Comparison of ENCODE assay signal across 8 mouse cellular contexts in the genomic region with DNA sequence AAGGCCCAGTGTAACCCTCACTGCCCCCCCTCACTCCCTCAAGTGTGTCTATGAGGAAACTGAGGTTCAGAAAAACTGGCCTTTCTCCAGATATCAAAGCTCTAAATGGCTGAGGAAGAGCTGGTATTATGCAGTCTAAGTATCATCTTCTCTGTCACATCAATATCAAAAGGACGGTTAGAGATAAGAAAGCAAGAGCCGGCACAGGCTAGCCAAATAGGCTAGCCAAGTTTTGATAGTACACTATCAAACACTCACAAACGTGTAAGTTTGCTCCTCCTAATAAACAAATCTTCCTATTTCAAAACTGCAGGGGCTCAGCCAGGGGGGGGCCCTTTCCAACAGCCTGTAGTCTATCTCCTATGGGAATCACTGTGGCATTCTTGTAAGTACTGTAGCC. TPM values are rescaled to one million over a fixed set of nuclear protein-coding genes. Genes with fewer than 3 reads are reported as not detected.
DNase-seq lines count a peak whose midpoint lies in the region; ATAC-seq lines count a peak whose summit lies in the region.

No protein-coding gene starts in this region.

- ATAC-seq in heart, embryonic 13.5 days (ENCODE audit: extremely low read depth, insufficient number of reproducible peaks, low FRiP score, low TSS enrichment): no peak
- no peak for ATAC-seq in embryonic facial prominence, embryonic 13.5 days (ENCODE audit: insufficient number of reproducible peaks, insufficient read depth, low FRiP score, low TSS enrichment, low read depth)
- no peak for ATAC-seq in intestine, embryonic 14.5 days (replicated peaks; ENCODE audit: low FRiP score, low TSS enrichment, low read depth)
- ATAC-seq in midbrain, embryonic 14.5 days (ENCODE audit: low FRiP score, low TSS enrichment): no peak
- no peak for ATAC-seq in inflammation-experienced regulatory T-cells, adult 6 months

- H3K4me3 ChIP-seq in heart, embryonic 13.5 days: peak overlapping the region; percentile 74
- peak overlapping the region; percentile 87 for H3K4me3 ChIP-seq in embryonic facial prominence, embryonic 13.5 days
- H3K4me3 ChIP-seq in intestine, embryonic 14.5 days (ENCODE audit: low read depth, low read length): peak overlapping the region; percentile 82
- peak overlapping the region; percentile 80 for H3K4me3 ChIP-seq in midbrain, embryonic 14.5 days (replicated peaks; ENCODE audit: low read depth, low read length)

- H3K9ac ChIP-seq in heart, embryonic 13.5 days: peak overlapping the region; percentile 77
- peak overlapping the region; percentile 52; the same call in 1 of the 2 replicates for H3K9ac ChIP-seq in embryonic facial prominence, embryonic 13.5 days
- 0 out of 2 replicates have a peak overlapping the region, but pooled peaks have one; percentile 5 for H3K9ac ChIP-seq in intestine, embryonic 14.5 days (ENCODE audit: low read length)
- H3K9ac ChIP-seq in midbrain, embryonic 14.5 days (replicated peaks; ENCODE audit: low read length): peak overlapping the region; percentile 29; the same call in 1 of the 2 replicates

- peaks cover 24% of the 10 kb centered on the region for H3K4me1 ChIP-seq in heart, embryonic 13.5 days
- peaks cover 7% of the 10 kb centered on the region for H3K4me1 ChIP-seq in embryonic facial prominence, embryonic 13.5 days
- H3K4me1 ChIP-seq in intestine, embryonic 14.5 days (replicated peaks; ENCODE audit: control insufficient read depth, insufficient read depth, low read length): peaks cover 7% of the 10 kb centered on the region
- peaks cover 16% of the 10 kb centered on the region for H3K4me1 ChIP-seq in midbrain, embryonic 14.5 days (ENCODE audit: control insufficient read depth, insufficient read depth, low read length)

- no peak for DNase-seq in heart, postnatal 10 days
- DNase-seq in intestine, embryonic 14.5 days (ENCODE audit: low spot score): no peak
- no peak for DNase-seq in midbrain, embryonic 14.5 days
- no peak for DNase-seq in Muller cell, postnatal 12 days (ENCODE audit: inconsistent ontology term)
- no peak for DNase-seq in adrenal gland, adult 8-10 months

- 11% methylated on average over 3 of the region's 3 CpGs for WGBS in heart, embryonic 13.5 days
- 57% methylated on average over 3 of the region's 3 CpGs for whole genome bisulfite sequencing in embryonic facial prominence, embryonic 13.5 days
- WGBS in intestine, embryonic 14.5 days: 47% methylated on average over 3 of the region's 3 CpGs
- 48% methylated on average over 3 of the region's 3 CpGs for WGBS in midbrain, embryonic 14.5 days

- no peak overlapping the region for H3K27ac ChIP-seq in heart, embryonic 13.5 days (replicated peaks)
- H3K27ac ChIP-seq in embryonic facial prominence, embryonic 13.5 days: no peak overlapping the region
- H3K27ac ChIP-seq in intestine, embryonic 14.5 days (ENCODE audit: low read depth): no peak overlapping the region
- H3K27ac ChIP-seq in midbrain, embryonic 14.5 days (replicated peaks; ENCODE audit: low read depth, low read length): no peak overlapping the region

- no peaks in the 10 kb centered on the region for H3K9me3 ChIP-seq in heart, embryonic 13.5 days
- no peaks in the 10 kb centered on the region for H3K9me3 ChIP-seq in embryonic facial prominence, embryonic 13.5 days
- H3K9me3 ChIP-seq in intestine, embryonic 14.5 days (ENCODE audit: control insufficient read depth, low read length): no peaks in the 10 kb centered on the region
- H3K9me3 ChIP-seq in midbrain, embryonic 14.5 days (ENCODE audit: control insufficient read depth, low read length): no peaks in the 10 kb centered on the region

- H3K27me3 ChIP-seq in heart, embryonic 13.5 days (replicated peaks): no peaks in the 10 kb centered on the region
- H3K27me3 ChIP-seq in embryonic facial prominence, embryonic 13.5 days: no peaks in the 10 kb centered on the region
- no peaks in the 10 kb centered on the region for H3K27me3 ChIP-seq in intestine, embryonic 14.5 days (replicated peaks; ENCODE audit: control insufficient read depth, insufficient read depth, low read length)
- H3K27me3 ChIP-seq in midbrain, embryonic 14.5 days (ENCODE audit: control insufficient read depth, insufficient read depth, low read length): no peaks in the 10 kb centered on the region

- intact Hi-C loops in heart, postnatal 10 days (cut with DNase I): loop anchor here (10.0 kb wide), 1 partner anchor 379 kb away; no protein-coding TSS in a partner anchor

- peak overlapping the region; percentile 75 for H3K4me2 ChIP-seq in heart, embryonic 13.5 days
- H3K4me2 ChIP-seq in embryonic facial prominence, embryonic 13.5 days: peak overlapping the region; percentile 59
- peak overlapping the region; percentile 57 for H3K4me2 ChIP-seq in intestine, embryonic 14.5 days (ENCODE audit: low read length)
- H3K4me2 ChIP-seq in midbrain, embryonic 14.5 days (ENCODE audit: low read length): peak overlapping the region; percentile 64

- peaks cover 7% of the 10 kb centered on the region for H3K36me3 ChIP-seq in heart, embryonic 13.5 days
- H3K36me3 ChIP-seq in embryonic facial prominence, embryonic 13.5 days: peaks cover 4% of the 10 kb centered on the region; the same call in 1 of the 2 replicates
- no peaks in the 10 kb centered on the region for H3K36me3 ChIP-seq in intestine, embryonic 14.5 days (ENCODE audit: control insufficient read depth, insufficient read depth, low read length)
- no peaks in the 10 kb centered on the region for H3K36me3 ChIP-seq in midbrain, embryonic 14.5 days (ENCODE audit: control insufficient read depth, insufficient read depth, low read length)

RNA-seq across cellular contexts. Expression of a gene that starts 1.8 kb away (rescaled TPM):
- polyA plus RNA-seq in heart, embryonic 13.5 days (2015; fragmentation: Nextera tagmentation; extraction: Ambion mirVana): 3.5 and 3.7 TPM in 2 replicates
- 10 to 100 TPM; 35.5 to 37.0 TPM for total RNA-seq in heart, postnatal 10 days (2021)
- 4.4 and 6.2 TPM in 2 replicates for polyA plus RNA-seq in embryonic facial prominence, embryonic 13.5 days (2015; fragmentation: Nextera tagmentation; extraction: Ambion mirVana)
- 4.2 and 5.2 TPM in 2 replicates for polyA plus RNA-seq in intestine, embryonic 14.5 days (2014; fragmentation: Nextera tagmentation; extraction: Ambion mirVana)
- 7.3 and 8.9 TPM in 2 replicates for polyA plus RNA-seq in midbrain, embryonic 14.5 days (2014; fragmentation: Nextera tagmentation; extraction: Ambion mirVana)
- 10 to 100 TPM; 22.5 to 42.2 (median 30.2) TPM for total RNA-seq in adrenal gland, adult 8-10 months (2022)
- 10 to 100 TPM; 20.6 to 36.9 (median 27.7) TPM for polyA plus RNA-seq in inflammation-experienced regulatory T-cells, adult 6 months (2017; shearing (Covaris generic))

Comparison
In these comparisons a context has a peak if more than half of its experiments do, and no peak if none do; other contexts are left out.
1. H3K9ac ChIP-seq: peak in every context shown above with its lines; median percentile 77 in heart, embryonic 13.5 days; 52 in embryonic facial prominence, embryonic 13.5 days; 29 in midbrain, embryonic 14.5 days; 5 in intestine, embryonic 14.5 days.